Mouse (Mus musculus) layer of hippocampus, adult 11-12 months (tissue): ENCODE measurements around the gene Ppy.

Experiments used
- DNase-seq: peaks from one replicate; pipeline ENCODE4 v3.0.0; 2022; ENCODE audit warnings: low spot score

Gene Ppy

GRCm38 (mm10) chr11:102101219-102101618 is at the start of gene Ppy:
Ppy (minus strand) TSS chr11:102101319.
- DNase-seq = no peak

GRCm38 (mm10) chr11:102147213-102147989 is 46.3 kb upstream of the Ppy start:
- no peak for DNase-seq

GRCm38 (mm10) chr11:102146531-102146930 is 45.4 kb upstream of the Ppy start:
- no peak for DNase-seq

GRCm38 (mm10) chr11:102146005-102146404 is 44.9 kb upstream of the Ppy start:
- no peak for DNase-seq

- DNase-seq = no peak
These were observed 44.4 kb upstream of the Ppy start, which contains the start of gene Nags for GRCm38 (mm10) chr11:102145471-102146001. Nags (plus strand) TSS chr11:102145513.

- no peak for DNase-seq
These were observed 43.9 kb upstream of the Ppy start for GRCm38 (mm10) chr11:102144957-102145470.

GRCm38 (mm10) chr11:102142355-102142754 is 41.2 kb upstream of the Ppy start:
- no peak for DNase-seq

- DNase-seq = peak; percentile 72
These were observed 39.4 kb upstream of the Ppy start for GRCm38 (mm10) chr11:102140508-102140907.

- DNase-seq = peak; percentile 57
These were observed 37.3 kb upstream of the Ppy start for GRCm38 (mm10) chr11:102138447-102138740.

- DNase-seq = no peak
These were observed 36.7 kb upstream of the Ppy start for GRCm38 (mm10) chr11:102137625-102138446.

- no peak for DNase-seq
These were observed 33.4 kb upstream of the Ppy start for GRCm38 (mm10) chr11:102134516-102134915.

- no peak for DNase-seq
These were observed 16.3 kb upstream of the Ppy start for GRCm38 (mm10) chr11:102117386-102117785.

GRCm38 (mm10) chr11:102116241-102116640 is 15.1 kb upstream of the Ppy start:
- no peak for DNase-seq

GRCm38 (mm10) chr11:102111576-102111975 is 10.5 kb upstream of the Ppy start:
- DNase-seq = no peak

- DNase-seq = no peak
These were observed 6.6 kb upstream of the Ppy start, which contains the start of gene Pyy for GRCm38 (mm10) chr11:102107732-102108131. Pyy (minus strand) TSS chr11:102107832.

- DNase-seq = no peak
These were observed 5.8 kb upstream of the Ppy start for GRCm38 (mm10) chr11:102106911-102107310.

GRCm38 (mm10) chr11:102102485-102103258 is 1.6 kb upstream of the Ppy start:
- peak; percentile 58 for DNase-seq

GRCm38 (mm10) chr11:102096887-102097391 is 4.2 kb downstream of the Ppy start:
- peak; percentile 69 for DNase-seq

GRCm38 (mm10) chr11:102096446-102096845 is 4.7 kb downstream of the Ppy start:
- no peak for DNase-seq

GRCm38 (mm10) chr11:102095676-102096075 is 5.4 kb downstream of the Ppy start:
- DNase-seq = no peak

- DNase-seq = peak; percentile 72
These were observed 11.9 kb downstream of the Ppy start for GRCm38 (mm10) chr11:102089088-102089808.
